ENCODE assay signal across 8 mouse cellular contexts in genomic region chr6:100834489-100835160, GRCm38 (mm10). TPM values are rescaled to one million over a fixed set of nuclear protein-coding genes. Genes with fewer than 3 reads are reported as not detected.
DNase-seq lines count a peak whose midpoint lies in the region; ATAC-seq and TF ChIP-seq lines count a peak whose summit lies in the region.

No protein-coding gene starts in this region.

- peak overlapping the region; percentile 90; the same call in 1 of the 2 replicates for H3K27ac ChIP-seq in layer of hippocampus, adult 2 months
- H3K27ac ChIP-seq in embryonic facial prominence, embryonic 11.5 days (replicated peaks; ENCODE audit: low read depth, low read length): no peak overlapping the region
- H3K27ac ChIP-seq in intestine, embryonic 14.5 days (ENCODE audit: low read depth): peak overlapping the region; percentile 80; the same call in 1 of the 2 replicates
- no peak overlapping the region for H3K27ac ChIP-seq in neural tube, embryonic 12.5 days

- peak overlapping the region; percentile 57 for H3K4me3 ChIP-seq in layer of hippocampus, adult 2 months
- peak overlapping the region; percentile 77 for H3K4me3 ChIP-seq in embryonic facial prominence, embryonic 11.5 days (ENCODE audit: low read depth, low read length)
- peak overlapping the region; percentile 57 for H3K4me3 ChIP-seq in intestine, embryonic 14.5 days (ENCODE audit: low read depth, low read length)
- H3K4me3 ChIP-seq in neural tube, embryonic 12.5 days: peak overlapping the region; percentile 85

- DNase-seq in layer of hippocampus, adult 2 months (ENCODE audit: low spot score in 2 of 2): no peak
- no peak for DNase-seq in layer of hippocampus, postnatal 10 days (ENCODE audit: low spot score in 2 of 2)
- peak; percentile 55 for DNase-seq in embryonic facial prominence, embryonic 11.5 days (ENCODE audit: low spot score)
- peak; percentile 52 for DNase-seq in intestine, embryonic 14.5 days (ENCODE audit: low spot score)
- no peak for DNase-seq in kidney, adult 8-10 months
- DNase-seq in thymus, adult 18-20 months: no peak

- H3K4me2 ChIP-seq in embryonic facial prominence, embryonic 11.5 days (ENCODE audit: low read depth, low read length): peak overlapping the region; percentile 13; the same call in 1 of the 2 replicates
- H3K4me2 ChIP-seq in intestine, embryonic 14.5 days (ENCODE audit: low read length): peak overlapping the region; percentile 61
- H3K4me2 ChIP-seq in neural tube, embryonic 12.5 days (replicated peaks): peak overlapping the region; percentile 66

- no peak for ATAC-seq in embryonic facial prominence, embryonic 11.5 days (replicated peaks; ENCODE audit: insufficient number of reproducible peaks, low FRiP score, low TSS enrichment, low read depth)
- no peak for ATAC-seq in intestine, embryonic 14.5 days (replicated peaks; ENCODE audit: low FRiP score, low TSS enrichment, low read depth)
- no peak for ATAC-seq in neural tube, embryonic 12.5 days (ENCODE audit: low FRiP score, low read depth)
- ATAC-seq in megakaryocyte progenitor cell, adult 5-6 weeks (replicated peaks; ENCODE audit: poor library complexity): no peak

- H3K9me3 ChIP-seq in embryonic facial prominence, embryonic 11.5 days (replicated peaks; ENCODE audit: control insufficient read depth, low read length): no peaks in the 10 kb centered on the region
- H3K9me3 ChIP-seq in intestine, embryonic 14.5 days (ENCODE audit: control insufficient read depth, low read length): no peaks in the 10 kb centered on the region
- no peaks in the 10 kb centered on the region for H3K9me3 ChIP-seq in neural tube, embryonic 12.5 days

- H3K9ac ChIP-seq in embryonic facial prominence, embryonic 11.5 days (replicated peaks; ENCODE audit: low read length): no peak overlapping the region; the same call in 1 of the 2 replicates
- H3K9ac ChIP-seq in intestine, embryonic 14.5 days (ENCODE audit: low read length): peak overlapping the region; percentile 54
- H3K9ac ChIP-seq in neural tube, embryonic 12.5 days: peak overlapping the region; percentile 81

- H3K27me3 ChIP-seq in embryonic facial prominence, embryonic 11.5 days (ENCODE audit: control insufficient read depth, insufficient read depth, low read length): no peaks in the 10 kb centered on the region
- H3K27me3 ChIP-seq in intestine, embryonic 14.5 days (replicated peaks; ENCODE audit: control insufficient read depth, insufficient read depth, low read length): no peaks in the 10 kb centered on the region
- H3K27me3 ChIP-seq in neural tube, embryonic 12.5 days (replicated peaks): no peaks in the 10 kb centered on the region

- peaks cover 9% of the 10 kb centered on the region for H3K36me3 ChIP-seq in embryonic facial prominence, embryonic 11.5 days (replicated peaks; ENCODE audit: control insufficient read depth, insufficient read depth, low read depth, low read length)
- H3K36me3 ChIP-seq in intestine, embryonic 14.5 days (ENCODE audit: control insufficient read depth, insufficient read depth, low read length): peaks cover 45% of the 10 kb centered on the region
- H3K36me3 ChIP-seq in neural tube, embryonic 12.5 days: peaks cover 40% of the 10 kb centered on the region

- WGBS in embryonic facial prominence, embryonic 11.5 days: 36% methylated on average over 9 of the region's 9 CpGs
- 29% methylated on average over 9 of the region's 9 CpGs for WGBS in intestine, embryonic 14.5 days
- WGBS in neural tube, embryonic 12.5 days: 40% methylated on average over 9 of the region's 9 CpGs

- no peak for TF ChIP-seq CTCF in layer of hippocampus, adult 2 months (conservative IDR thresholded peaks at IDR 0.05)

- no peaks in the 10 kb centered on the region for H3K4me1 ChIP-seq in embryonic facial prominence, embryonic 11.5 days (ENCODE audit: control insufficient read depth, insufficient read depth, low read length)
- H3K4me1 ChIP-seq in intestine, embryonic 14.5 days (replicated peaks; ENCODE audit: control insufficient read depth, insufficient read depth, low read length): peaks cover 14% of the 10 kb centered on the region; the same call in 1 of the 2 replicates
- peaks cover 18% of the 10 kb centered on the region for H3K4me1 ChIP-seq in neural tube, embryonic 12.5 days

RNA-seq across cellular contexts. Expression of gene Ppp4r2, which starts 1.2 kb away (rescaled TPM):
- 10 to 100 TPM; 69.4 to 85.4 TPM for total RNA-seq in layer of hippocampus, adult 2 months (2021)
- total RNA-seq in layer of hippocampus, postnatal 10 days (2021): 10 to 100 TPM; 72.9 to 74.4 TPM
- 33.1 and 35.5 TPM in 2 replicates for polyA plus RNA-seq in embryonic facial prominence, embryonic 11.5 days (2014; fragmentation: Nextera tagmentation; extraction: Ambion mirVana)
- polyA plus RNA-seq in intestine, embryonic 14.5 days (2014; fragmentation: Nextera tagmentation; extraction: Ambion mirVana): 27.7 and 29.5 TPM in 2 replicates
- 23.9 and 25.2 TPM in 2 replicates for polyA plus RNA-seq in neural tube, embryonic 12.5 days (2016; fragmentation: Nextera tagmentation; extraction: Ambion mirVana)
- total RNA-seq in megakaryocyte progenitor cell, adult 5-6 weeks (2015): 48.8 and 48.9 TPM in 2 replicates
- total RNA-seq in megakaryocyte progenitor cell, adult 5-6 weeks (2017): 62.6 and 92.3 TPM in 2 replicates

Comparison
In these comparisons a context has a peak if more than half of its experiments do, and no peak if none do; other contexts are left out.
1. DNase-seq: peak in embryonic facial prominence, embryonic 11.5 days (single experiment) and intestine, embryonic 14.5 days (single experiment); none in layer of hippocampus, adult 2 months (0 of 2), layer of hippocampus, postnatal 10 days (0 of 2), kidney, adult 8-10 months (0 of 2) and thymus, adult 18-20 months (0 of 2).
2. H3K27ac ChIP-seq: peak in layer of hippocampus, adult 2 months (single experiment) and intestine, embryonic 14.5 days (single experiment); none in embryonic facial prominence, embryonic 11.5 days (single experiment) and neural tube, embryonic 12.5 days (single experiment).
3. H3K4me2 ChIP-seq: peak in every context shown above with its lines; median percentile 66 in neural tube, embryonic 12.5 days; 61 in intestine, embryonic 14.5 days; 13 in embryonic facial prominence, embryonic 11.5 days.
4. Peak in every context shown above with its lines, with median percentiles within 50 percentile points of each other: H3K4me3 ChIP-seq.